Mouse (Mus musculus) erythroblast, embryonic 14.5 days (primary cell): ENCODE results near the gene Gm31571. TPM values are rescaled to one million over a fixed set of nuclear protein-coding genes. Genes with fewer than 3 reads are reported as not detected.
"Not testable (repeated sequence)": the region's sequence is repeated elsewhere in the genome, so short reads cannot be mapped to it uniquely, and the experiment has no call there.

ENCODE experiments used
- H3K27me3 ChIP-seq: 2 replicates; pipeline ENCODE4 v1.6.1; 2012; ENCODE audit warnings: inconsistent platforms; ENCODE audit not compliant: control insufficient read depth
- H3K36me3 ChIP-seq: 2 replicates; pipeline ENCODE4 v1.6.1; 2012; ENCODE audit warnings: mild to moderate bottlenecking, inconsistent platforms; ENCODE audit not compliant: control insufficient read depth
- H3K4me1 ChIP-seq: 2 replicates; pipeline ENCODE4 v1.6.1; 2012; ENCODE audit warnings: inconsistent platforms; ENCODE audit not compliant: control insufficient read depth
- H3K4me3 ChIP-seq: replicated peaks from 2 replicates; pipeline ENCODE3; 2012; ENCODE audit warnings: moderate library complexity, mild to moderate bottlenecking, inconsistent platforms
- H3K9me3 ChIP-seq: 2 replicates; pipeline ENCODE4 v1.6.1; 2012; ENCODE audit warnings: low read length, inconsistent platforms, mixed read lengths; ENCODE audit not compliant: control insufficient read depth
- polyA plus RNA-seq: library from polyadenylated mRNA; stranded (reverse); fragments of >175 nt; gene quantifications from 2 replicates; pipeline ENCODE4 v1.2.3, GENCODE M21; 2012

Gene Gm31571
- not detected in 2 replicates for polyA plus RNA-seq

GRCm38 (mm10) chrY:22051253-22051652 is at the start of gene Gm31571:
Gm31571 (minus strand) TSS chrY:22051353.
- H3K4me3 ChIP-seq, H3K4me1 ChIP-seq: not testable (repeated sequence)

More at GRCm38 (mm10) chrY:22051253-22051652, at the start of gene Gm31571:
- H3K9me3 ChIP-seq, H3K27me3 ChIP-seq, H3K36me3 ChIP-seq: not testable (repeated sequence)
